Mouse (Mus musculus): ENCODE results near the gene Mn1.

GRCm38 (mm10) chr5:111465811-111466299 is 48.7 kb downstream of the Mn1 start:
- TF ChIP-seq CTCF (IDR thresholded peaks at IDR 0.05; ENCODE audit: borderline replicate concordance, insufficient read depth, low read length): no peak
- no peak for TF ChIP-seq POLR2A (IDR thresholded peaks at IDR 0.05; ENCODE audit: low read depth, low read length)
